Mouse (Mus musculus): ENCODE data around the gene Prss58. TPM values are rescaled to one million over a fixed set of nuclear protein-coding genes. Genes with fewer than 3 reads are reported as not detected.

Prss58 gene
- polyA plus RNA-seq (2011; ENCODE audit: insufficient read depth, insufficient read length, low replicate concordance, missing spikeins): not detected in 2 replicates

DNA sequence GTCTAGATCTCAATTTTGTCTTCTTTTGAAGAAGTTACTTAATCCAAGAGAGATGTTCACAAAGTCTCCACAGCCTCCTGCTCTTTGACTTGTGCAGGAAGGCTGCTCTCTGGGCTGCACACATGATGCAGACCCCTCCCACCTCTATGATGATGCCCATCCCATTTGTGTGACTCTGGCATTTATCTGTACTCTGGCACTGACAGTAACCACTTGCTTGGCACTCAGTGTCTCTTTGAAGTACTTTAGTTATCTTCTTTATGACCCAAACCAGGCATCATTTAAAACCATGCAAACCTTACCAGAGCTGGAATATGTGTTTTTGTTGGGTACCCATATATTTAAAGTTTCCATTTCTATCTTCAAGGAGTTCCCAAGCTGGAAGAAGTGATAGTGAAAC is at the start of gene Prss58:
Prss58 (minus strand) TSS at position 101 of the 400 bp plus-strand sequence.
- no peak within 1 kb of the TSS for H3K27ac ChIP-seq (ENCODE audit: control insufficient read depth, insufficient read depth, low read depth, low read length, poor library complexity)
- H3K4me3 ChIP-seq (replicated peaks; ENCODE audit: control insufficient read depth, low read depth, low read length): no peak within 1 kb of the TSS
- no peaks in the 10 kb centered on the region; the same call in 1 of the 2 replicates for H3K4me1 ChIP-seq (ENCODE audit: control insufficient read depth, insufficient read depth, low read length)
- TF ChIP-seq POLR2A (IDR thresholded peaks at IDR 0.05; ENCODE audit: borderline replicate concordance, control insufficient read depth, low read depth, low read length): no peak
- no peak for TF ChIP-seq CTCF (IDR thresholded peaks at IDR 0.05; ENCODE audit: control insufficient read depth, insufficient read depth, low read length)

DNA sequence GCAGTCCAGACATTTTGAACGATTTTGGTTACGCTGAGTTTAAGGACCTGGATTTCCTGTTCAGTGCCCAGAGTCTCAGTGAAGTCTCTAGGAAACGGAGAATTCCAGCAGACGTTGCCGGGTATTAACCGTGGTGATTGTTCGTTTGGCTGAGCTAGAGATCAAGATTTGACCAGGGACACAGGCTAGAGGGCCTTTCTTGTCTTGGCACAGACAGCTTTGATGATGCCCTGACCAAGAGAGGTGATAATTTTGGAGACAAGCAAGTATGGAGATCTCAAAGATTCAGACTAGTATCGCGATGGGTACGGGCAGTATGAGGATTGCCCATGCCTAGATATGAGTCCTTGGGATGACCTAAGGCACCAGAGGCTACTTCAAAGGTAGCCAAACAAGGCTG is 40.3 kb upstream of the Prss58 start, which contains the start of gene 1700074P13Rik:
1700074P13Rik (minus strand) TSS at position 101 of the 400 bp plus-strand sequence.
- Histone ChIP-seq H3K4me1 (ENCODE audit: control insufficient read depth, insufficient read depth, low read length) (no peaks in the 10 kb centered on the region), H3K4me3 (replicated peaks; ENCODE audit: control insufficient read depth, low read depth, low read length) (no peak within 1 kb of the TSS), H3K27ac (ENCODE audit: control insufficient read depth, insufficient read depth, low read depth, low read length, poor library complexity) (no peak within 1 kb of the TSS)
- TF ChIP-seq POLR2A (IDR thresholded peaks at IDR 0.05; ENCODE audit: borderline replicate concordance, control insufficient read depth, low read depth, low read length): no peak
- TF ChIP-seq CTCF (IDR thresholded peaks at IDR 0.05; ENCODE audit: control insufficient read depth, insufficient read depth, low read length): no peak
- 88% methylated on average over 10 of the region's 10 CpGs for WGBS

DNA sequence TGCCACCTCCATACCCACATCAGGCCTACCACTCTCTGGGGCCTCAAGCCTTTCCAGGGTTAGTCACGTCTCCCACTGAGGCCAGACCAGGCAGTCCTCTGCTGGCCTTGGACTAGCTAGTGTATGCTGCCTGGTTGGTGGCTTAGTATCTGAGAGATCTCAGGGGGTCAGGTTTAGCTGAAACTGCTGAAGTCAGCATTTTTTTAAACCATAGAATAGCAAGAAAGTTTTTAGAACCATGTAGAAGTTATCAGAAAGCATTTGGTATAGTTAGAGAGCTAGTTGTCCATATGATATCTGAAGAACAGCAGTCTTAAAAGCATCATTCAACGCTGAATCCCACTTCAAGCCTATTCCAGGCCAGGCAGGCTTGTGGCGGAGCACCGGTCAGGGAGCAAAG is 19.8 kb upstream of the Prss58 start:
- Histone ChIP-seq H3K4me1 (ENCODE audit: control insufficient read depth, insufficient read depth, low read length) (no peaks in the 10 kb centered on the region), H3K27ac (ENCODE audit: control insufficient read depth, insufficient read depth, low read depth, low read length, poor library complexity) (no peak overlapping the region), H3K4me3 (replicated peaks; ENCODE audit: control insufficient read depth, low read depth, low read length) (no peak overlapping the region)
- no peak for TF ChIP-seq POLR2A (IDR thresholded peaks at IDR 0.05; ENCODE audit: borderline replicate concordance, control insufficient read depth, low read depth, low read length)
- no peak for TF ChIP-seq CTCF (IDR thresholded peaks at IDR 0.05; ENCODE audit: control insufficient read depth, insufficient read depth, low read length)
- 80% methylated on average over 4 of the region's 4 CpGs for WGBS

DNA sequence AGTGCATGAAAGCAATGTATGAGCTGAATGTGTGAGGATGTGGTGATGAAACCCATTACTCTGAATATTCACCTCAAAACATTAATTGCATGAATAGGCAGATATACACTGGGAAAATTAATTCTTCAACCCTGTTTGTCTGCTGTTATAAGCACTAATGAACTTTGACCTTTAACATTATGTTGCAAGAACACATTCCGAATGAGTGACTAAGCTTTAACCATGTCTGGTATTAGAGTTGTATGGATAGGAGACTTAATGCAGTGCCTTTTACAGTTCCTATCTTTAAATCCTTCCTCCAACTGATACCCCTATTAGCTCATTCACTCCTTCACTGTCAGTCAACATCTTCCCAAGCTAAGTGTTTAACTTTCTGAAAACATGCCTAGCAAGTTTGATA is 5.5 kb downstream of the Prss58 start:
- no peak overlapping the region for H3K4me3 ChIP-seq (replicated peaks; ENCODE audit: control insufficient read depth, low read depth, low read length)
- TF ChIP-seq CTCF (IDR thresholded peaks at IDR 0.05; ENCODE audit: control insufficient read depth, insufficient read depth, low read length): no peak
- no peak for TF ChIP-seq POLR2A (IDR thresholded peaks at IDR 0.05; ENCODE audit: borderline replicate concordance, control insufficient read depth, low read depth, low read length)
- peaks cover 1% of the 10 kb centered on the region; the same call in 1 of the 2 replicates for H3K4me1 ChIP-seq (ENCODE audit: control insufficient read depth, insufficient read depth, low read length)
- H3K27ac ChIP-seq (ENCODE audit: control insufficient read depth, insufficient read depth, low read depth, low read length, poor library complexity): no peak overlapping the region
- 73% methylated on average over 1 of the region's 1 CpGs for WGBS

DNA sequence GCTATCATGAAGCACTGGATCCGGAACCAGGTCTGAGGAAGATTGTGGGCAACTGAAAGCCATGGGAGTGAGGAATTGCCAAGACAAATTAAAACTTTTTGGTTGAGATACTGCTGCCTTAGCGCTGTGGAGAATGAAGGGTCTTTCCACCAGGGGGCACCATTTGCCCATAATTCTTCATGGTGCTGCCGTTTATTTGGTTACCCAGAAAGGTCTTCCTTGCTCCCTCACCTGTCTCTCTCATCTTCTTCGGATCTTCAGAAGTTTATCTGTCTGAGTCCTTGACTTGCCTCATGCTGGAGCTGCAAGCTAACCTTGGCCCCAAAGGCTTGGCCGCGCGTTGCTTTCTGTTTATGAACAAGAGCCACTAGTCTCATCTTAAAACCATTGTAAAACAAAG is 6.6 kb downstream of the Prss58 start:
- no peak overlapping the region for H3K4me3 ChIP-seq (replicated peaks; ENCODE audit: control insufficient read depth, low read depth, low read length)
- H3K27ac ChIP-seq (ENCODE audit: control insufficient read depth, insufficient read depth, low read depth, low read length, poor library complexity): no peak overlapping the region
- WGBS: 29% methylated on average over 7 of the region's 7 CpGs
- peak; percentile 57 for TF ChIP-seq CTCF (IDR thresholded peaks at IDR 0.05; ENCODE audit: control insufficient read depth, insufficient read depth, low read length)
- no peak for TF ChIP-seq POLR2A (IDR thresholded peaks at IDR 0.05; ENCODE audit: borderline replicate concordance, control insufficient read depth, low read depth, low read length)
- peaks cover 1% of the 10 kb centered on the region; the same call in 1 of the 2 replicates for H3K4me1 ChIP-seq (ENCODE audit: control insufficient read depth, insufficient read depth, low read length)

DNA sequence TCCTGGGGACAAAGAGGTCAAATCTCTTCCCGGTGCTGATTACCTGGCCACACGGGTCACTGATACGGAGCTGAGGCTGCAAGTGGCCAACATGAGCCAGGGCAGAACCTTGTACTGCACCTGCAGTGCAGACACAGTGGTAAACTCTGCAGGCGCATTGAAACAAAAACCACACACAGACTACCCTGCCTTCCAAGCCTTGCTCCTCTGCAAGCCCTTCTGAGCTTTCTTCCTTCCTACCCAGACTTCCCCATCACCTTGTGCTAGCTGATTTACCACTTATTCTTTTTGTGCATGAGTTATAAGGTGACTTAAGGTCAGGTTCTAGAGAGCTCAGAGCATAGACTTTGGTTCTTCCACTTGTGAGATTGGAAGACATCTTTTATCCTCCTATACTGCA is 8.4 kb downstream of the Prss58 start:
- TF ChIP-seq CTCF (IDR thresholded peaks at IDR 0.05; ENCODE audit: control insufficient read depth, insufficient read depth, low read length): no peak
- TF ChIP-seq POLR2A (IDR thresholded peaks at IDR 0.05; ENCODE audit: borderline replicate concordance, control insufficient read depth, low read depth, low read length): no peak
- Histone ChIP-seq H3K4me1 (ENCODE audit: control insufficient read depth, insufficient read depth, low read length) (peaks cover 1% of the 10 kb centered on the region; the same call in 1 of the 2 replicates), H3K4me3 (replicated peaks; ENCODE audit: control insufficient read depth, low read depth, low read length) (peak overlapping the region; percentile 46), H3K27ac (ENCODE audit: control insufficient read depth, insufficient read depth, low read depth, low read length, poor library complexity) (peak overlapping the region; percentile 87)
- WGBS: 0% methylated on average over 4 of the region's 4 CpGs

DNA sequence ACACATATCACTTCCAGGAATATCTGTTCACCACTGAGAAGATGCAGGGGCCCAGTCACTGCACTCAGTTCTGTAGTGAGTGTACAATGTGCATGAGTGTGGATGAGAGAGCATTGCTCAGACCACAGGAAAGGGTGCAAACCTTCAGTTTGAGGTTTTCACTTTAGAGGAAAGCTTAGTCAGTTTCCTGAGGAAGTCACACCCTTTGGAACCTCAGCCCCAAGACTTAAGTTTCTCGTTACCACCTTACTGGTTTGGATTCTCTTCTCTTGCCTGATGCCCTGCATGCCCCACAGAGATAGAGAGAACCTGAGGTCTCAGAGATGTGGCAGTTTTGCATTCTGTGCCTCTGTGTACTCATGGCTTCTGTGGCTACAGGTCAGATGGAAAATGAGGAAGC is 9.2 kb downstream of the Prss58 start:
- Histone ChIP-seq H3K27ac (ENCODE audit: control insufficient read depth, insufficient read depth, low read depth, low read length, poor library complexity) (peak overlapping the region; percentile 87), H3K4me1 (ENCODE audit: control insufficient read depth, insufficient read depth, low read length) (peaks cover 1% of the 10 kb centered on the region; the same call in 1 of the 2 replicates), H3K4me3 (replicated peaks; ENCODE audit: control insufficient read depth, low read depth, low read length) (no peak overlapping the region)
- TF ChIP-seq CTCF (IDR thresholded peaks at IDR 0.05; ENCODE audit: control insufficient read depth, insufficient read depth, low read length): no peak
- no peak for TF ChIP-seq POLR2A (IDR thresholded peaks at IDR 0.05; ENCODE audit: borderline replicate concordance, control insufficient read depth, low read depth, low read length)
- WGBS: 0% methylated on average over 1 of the region's 1 CpGs

DNA sequence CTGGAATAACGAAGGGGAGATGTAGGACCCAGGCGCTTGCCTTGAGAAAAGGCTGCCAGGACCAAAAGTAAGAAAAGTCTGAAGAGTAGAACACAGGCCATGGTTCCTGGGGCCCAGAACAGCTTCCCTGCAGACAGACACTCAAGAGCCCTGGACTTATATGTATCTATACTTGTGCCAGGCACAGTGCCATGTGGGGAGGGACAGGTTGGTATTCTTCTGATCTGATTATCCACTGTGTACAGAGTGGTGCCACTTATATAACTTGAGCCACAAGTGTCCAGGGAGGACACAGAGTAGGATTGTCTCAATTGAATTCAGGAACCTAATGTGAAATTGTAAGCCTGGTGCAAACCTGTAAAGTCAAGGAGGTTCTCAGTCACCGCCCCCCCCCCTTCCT is 12.8 kb downstream of the Prss58 start, which contains the start of gene Moxd2:
Moxd2 (minus strand) TSS at position 101 of the 400 bp plus-strand sequence.
- TF ChIP-seq CTCF (IDR thresholded peaks at IDR 0.05; ENCODE audit: control insufficient read depth, insufficient read depth, low read length) (no peak), POLR2A (IDR thresholded peaks at IDR 0.05; ENCODE audit: borderline replicate concordance, control insufficient read depth, low read depth, low read length) (no peak)
- Histone ChIP-seq H3K27ac (ENCODE audit: control insufficient read depth, insufficient read depth, low read depth, low read length, poor library complexity) (no peak within 1 kb of the TSS), H3K4me1 (ENCODE audit: control insufficient read depth, insufficient read depth, low read length) (no peaks in the 10 kb centered on the region; the same call in 1 of the 2 replicates), H3K4me3 (replicated peaks; ENCODE audit: control insufficient read depth, low read depth, low read length) (no peak within 1 kb of the TSS)
- 89% methylated on average over 3 of the region's 3 CpGs for WGBS

DNA sequence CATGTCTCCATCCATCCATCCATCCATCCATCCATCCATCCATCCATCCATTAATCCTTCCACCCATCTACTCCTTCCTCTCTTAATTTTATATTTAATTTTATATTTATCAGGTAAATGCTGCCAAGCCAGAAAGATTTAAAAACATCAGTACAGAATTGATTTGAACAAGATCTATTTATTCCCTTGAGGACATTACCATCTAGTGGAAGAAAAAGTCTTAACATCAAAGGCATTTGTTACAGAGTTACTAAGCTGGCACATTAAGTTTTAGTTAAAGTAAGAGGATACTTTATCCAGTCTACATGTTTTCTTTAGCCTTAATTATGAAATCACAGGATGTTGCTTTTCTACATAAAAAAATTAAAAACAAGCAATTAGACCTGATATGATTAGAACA is 54.9 kb downstream of the Prss58 start:
- Histone ChIP-seq H3K27ac (ENCODE audit: control insufficient read depth, insufficient read depth, low read depth, low read length, poor library complexity) (no peak overlapping the region), H3K4me1 (ENCODE audit: control insufficient read depth, insufficient read depth, low read length) (no peaks in the 10 kb centered on the region), H3K4me3 (replicated peaks; ENCODE audit: control insufficient read depth, low read depth, low read length) (no peak overlapping the region)
- TF ChIP-seq CTCF (IDR thresholded peaks at IDR 0.05; ENCODE audit: control insufficient read depth, insufficient read depth, low read length): no peak
- no peak for TF ChIP-seq POLR2A (IDR thresholded peaks at IDR 0.05; ENCODE audit: borderline replicate concordance, control insufficient read depth, low read depth, low read length)

Other genes starting within 250 kb of the Prss58 start
- not detected in 2 replicates for gene Moxd2, start 12.9 kb downstream of the Prss58 start, polyA plus RNA-seq (2011; ENCODE audit: insufficient read depth, insufficient read length, low replicate concordance, missing spikeins)
- not detected in 2 replicates for gene 1700074P13Rik, start 40.2 kb upstream of the Prss58 start, polyA plus RNA-seq (2011; ENCODE audit: insufficient read depth, insufficient read length, low replicate concordance, missing spikeins)
- gene Gm4744, start 51.5 kb upstream of the Prss58 start, polyA plus RNA-seq (2011; ENCODE audit: insufficient read depth, insufficient read length, low replicate concordance, missing spikeins): not detected in 2 replicates
- not detected in 2 replicates for gene 1810009J06Rik, start 64.4 kb upstream of the Prss58 start, polyA plus RNA-seq (2011; ENCODE audit: insufficient read depth, insufficient read length, low replicate concordance, missing spikeins)
- not detected in 2 replicates for gene Gm2663, start 99.1 kb upstream of the Prss58 start, polyA plus RNA-seq (2011; ENCODE audit: insufficient read depth, insufficient read length, low replicate concordance, missing spikeins)
- gene 2210010C04Rik, start 135.1 kb upstream of the Prss58 start, polyA plus RNA-seq (2011; ENCODE audit: insufficient read depth, insufficient read length, low replicate concordance, missing spikeins): not detected in 2 replicates